Mouse (Mus musculus): ENCODE results near the gene Syna. TPM values are rescaled to one million over a fixed set of nuclear protein-coding genes. Genes with fewer than 3 reads are reported as not detected.

The Syna gene
- polyA plus RNA-seq, 1 experiment from 2014 or later, result 0.27 TPM

DNA sequence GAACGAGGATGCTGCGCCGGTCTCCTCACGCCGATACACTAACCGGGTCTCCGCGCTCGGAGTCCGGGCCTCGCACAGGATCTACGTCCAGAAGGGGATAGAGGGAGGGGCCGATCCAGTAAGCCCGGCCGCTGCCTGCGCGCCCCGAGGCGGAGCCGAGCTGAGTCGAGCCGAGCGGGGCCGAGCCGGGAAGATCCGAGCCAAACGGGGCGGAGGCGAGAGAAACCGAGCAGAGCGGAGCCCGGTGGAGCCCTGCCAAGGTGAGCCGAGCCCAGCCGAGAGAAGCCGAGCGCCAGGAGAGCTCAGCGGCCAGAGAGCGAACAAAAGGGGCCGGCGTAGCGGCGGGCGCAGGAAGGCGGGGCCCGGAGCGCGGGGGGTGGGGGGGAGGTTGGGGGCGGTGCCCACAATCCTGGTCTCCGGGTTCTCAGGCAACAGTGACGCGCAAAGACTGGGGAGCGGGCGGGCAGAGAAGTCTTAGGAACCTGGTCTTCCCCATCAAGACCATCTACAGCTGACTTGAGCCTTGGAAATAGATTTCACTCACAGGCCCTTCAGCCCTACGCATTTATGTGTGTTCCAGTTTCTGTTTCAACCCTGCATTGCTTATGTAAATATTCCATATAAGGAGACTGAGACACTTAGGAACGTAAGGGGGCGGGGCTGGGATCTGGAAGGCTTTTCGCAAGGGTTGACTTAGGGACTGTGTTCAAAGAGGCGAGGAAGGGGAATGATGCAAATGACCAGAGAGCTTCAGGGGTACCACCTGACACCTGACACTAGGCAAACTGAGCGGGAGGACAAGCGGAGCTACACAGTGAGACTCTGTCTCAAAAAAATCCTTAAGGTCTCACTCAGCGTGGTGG is 7.6 kb downstream of the Syna start, which contains the start of gene Clip2:
Gene Clip2 (minus strand): TSS at position 325 of the 863 bp plus-strand sequence.
- Histone ChIP-seq H3K36me3 (ENCODE audit: insufficient read depth, low read length) (no peaks in the 10 kb centered on the region), H3K4me1 (ENCODE audit: insufficient read depth, low read length) (peaks cover 45% of the 10 kb centered on the region), H3K27ac (ENCODE audit: low read length) (peak within 1 kb of the TSS; percentile 96), H3K9me3 (ENCODE audit: low read length) (no peaks in the 10 kb centered on the region), H3K9ac (replicated peaks; ENCODE audit: low read length) (peak within 1 kb of the TSS; percentile 93), H3K4me3 (ENCODE audit: low read length) (peak within 1 kb of the TSS; percentile 64), H3K4me2 (replicated peaks; ENCODE audit: low read depth, low read length) (peak within 1 kb of the TSS; percentile 75), H3K27me3 (ENCODE audit: insufficient read depth, low read length) (no peaks in the 10 kb centered on the region)
- WGBS, result 1% methylated on average over 58 of the region's 61 CpGs
- ATAC-seq (ENCODE audit: low FRiP score, low TSS enrichment), result peak; percentile 93

GRCm38 (mm10) chr5:134551233-134552109 is 8.5 kb downstream of the Syna start:
- Histone ChIP-seq H3K4me2 (replicated peaks; ENCODE audit: low read depth, low read length) (peak overlapping the region; percentile 75), H3K27ac (ENCODE audit: low read length) (peak overlapping the region; percentile 96), H3K4me1 (ENCODE audit: insufficient read depth, low read length) (peaks cover 45% of the 10 kb centered on the region), H3K27me3 (ENCODE audit: insufficient read depth, low read length) (no peaks in the 10 kb centered on the region), H3K36me3 (ENCODE audit: insufficient read depth, low read length) (no peaks in the 10 kb centered on the region), H3K9ac (replicated peaks; ENCODE audit: low read length) (peak overlapping the region; percentile 93), H3K4me3 (ENCODE audit: low read length) (peak overlapping the region; percentile 64), H3K9me3 (ENCODE audit: low read length) (no peaks in the 10 kb centered on the region)
- 2% methylated on average over 49 of the region's 52 CpGs for WGBS
- peak; percentile 3; the same call in 1 of the 2 replicates for ATAC-seq (ENCODE audit: low FRiP score, low TSS enrichment)

DNA sequence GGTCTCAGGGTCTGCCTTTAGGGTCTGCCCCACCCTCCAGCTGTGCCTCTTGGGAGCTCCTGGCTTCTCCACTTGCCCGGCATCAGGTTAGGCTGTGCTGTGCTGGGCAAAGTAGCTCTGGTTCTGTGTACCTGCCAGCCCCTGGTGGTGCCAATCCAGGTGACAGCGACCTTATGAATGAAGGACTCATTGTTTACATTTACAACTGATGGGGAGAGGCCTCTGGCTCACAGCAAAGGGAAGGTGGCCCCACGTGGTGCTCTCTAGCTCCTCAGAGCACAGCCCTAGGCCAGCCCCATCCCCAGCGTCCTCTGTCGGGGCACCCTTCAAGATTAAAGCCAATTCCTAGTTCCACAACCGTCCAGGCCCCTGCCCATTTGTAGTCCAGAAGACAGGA is 9.1 kb downstream of the Syna start:
- Histone ChIP-seq H3K27me3 (ENCODE audit: insufficient read depth, low read length) (no peaks in the 10 kb centered on the region), H3K27ac (ENCODE audit: low read length) (peak overlapping the region; percentile 96; the same call in 1 of the 2 replicates), H3K4me3 (ENCODE audit: low read length) (peak overlapping the region; percentile 64), H3K36me3 (ENCODE audit: insufficient read depth, low read length) (no peaks in the 10 kb centered on the region), H3K4me1 (ENCODE audit: insufficient read depth, low read length) (peaks cover 43% of the 10 kb centered on the region), H3K4me2 (replicated peaks; ENCODE audit: low read depth, low read length) (peak overlapping the region; percentile 75), H3K9me3 (ENCODE audit: low read length) (no peaks in the 10 kb centered on the region), H3K9ac (replicated peaks; ENCODE audit: low read length) (peak overlapping the region; percentile 93)
- WGBS, result 9% methylated on average over 6 of the region's 6 CpGs
- no peak for ATAC-seq (ENCODE audit: low FRiP score, low TSS enrichment)

DNA sequence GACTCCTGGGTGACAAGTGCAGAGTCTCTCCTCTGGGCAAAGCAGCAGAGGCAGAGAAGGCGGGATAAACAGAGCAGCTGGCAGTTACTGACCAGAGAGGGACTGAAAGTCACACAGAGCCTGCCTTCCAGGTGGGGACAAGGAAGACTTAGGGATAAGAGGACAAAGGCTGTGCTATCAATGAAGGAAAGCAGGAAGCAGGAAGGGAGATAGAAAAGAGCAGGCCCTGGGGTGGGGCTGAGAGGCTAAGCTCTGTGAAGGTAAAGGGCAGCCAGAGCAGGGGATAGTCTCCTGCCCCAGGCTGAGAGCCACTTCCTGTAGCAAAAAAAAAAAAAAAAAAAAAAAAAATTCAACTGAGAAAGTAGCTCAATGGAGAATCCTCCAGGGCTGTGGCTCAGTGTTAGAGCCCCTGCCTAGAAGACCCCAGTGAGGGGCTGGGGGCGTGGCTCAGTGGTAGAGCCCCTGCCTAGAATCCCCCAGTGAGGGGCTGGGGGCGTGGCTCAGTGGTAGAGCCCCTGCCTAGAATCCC is 10.3 kb downstream of the Syna start:
- ATAC-seq (ENCODE audit: low FRiP score, low TSS enrichment), result no peak
- no peak overlapping the region for H3K27ac ChIP-seq (ENCODE audit: low read length)

GRCm38 (mm10) chr5:134548306-134548705 is 11.7 kb downstream of the Syna start:
- no peak for ATAC-seq (ENCODE audit: low FRiP score, low TSS enrichment)
- WGBS, result 38% methylated on average over 5 of the region's 5 CpGs
- no peaks in the 10 kb centered on the region for H3K9me3 ChIP-seq (ENCODE audit: low read length)
- no peak overlapping the region for H3K4me3 ChIP-seq (ENCODE audit: low read length)
- no peaks in the 10 kb centered on the region for H3K27me3 ChIP-seq (ENCODE audit: insufficient read depth, low read length)
- H3K36me3 ChIP-seq (ENCODE audit: insufficient read depth, low read length), result no peaks in the 10 kb centered on the region
- no peak overlapping the region for H3K9ac ChIP-seq (replicated peaks; ENCODE audit: low read length)
- no peak overlapping the region for H3K27ac ChIP-seq (ENCODE audit: low read length)
- peaks cover 40% of the 10 kb centered on the region for H3K4me1 ChIP-seq (ENCODE audit: insufficient read depth, low read length)
- H3K4me2 ChIP-seq (replicated peaks; ENCODE audit: low read depth, low read length), result no peak overlapping the region

More for the DNA sequence above, 10.3 kb downstream of the Syna start:
- Histone ChIP-seq H3K36me3 (ENCODE audit: insufficient read depth, low read length) (no peaks in the 10 kb centered on the region), H3K27me3 (ENCODE audit: insufficient read depth, low read length) (no peaks in the 10 kb centered on the region), H3K9ac (replicated peaks; ENCODE audit: low read length) (no peak overlapping the region), H3K4me2 (replicated peaks; ENCODE audit: low read depth, low read length) (peak overlapping the region; percentile 75; the same call in 1 of the 2 replicates), H3K9me3 (ENCODE audit: low read length) (no peaks in the 10 kb centered on the region), H3K4me1 (ENCODE audit: insufficient read depth, low read length) (peaks cover 36% of the 10 kb centered on the region), H3K4me3 (ENCODE audit: low read length) (no peak overlapping the region)
- WGBS, result 96% methylated on average over 3 of the region's 3 CpGs

- 84% methylated on average over 7 of the region's 7 CpGs for WGBS
- Histone ChIP-seq H3K27ac (ENCODE audit: low read length) (no peak overlapping the region), H3K4me2 (replicated peaks; ENCODE audit: low read depth, low read length) (no peak overlapping the region), H3K4me1 (ENCODE audit: insufficient read depth, low read length) (peaks cover 37% of the 10 kb centered on the region), H3K36me3 (ENCODE audit: insufficient read depth, low read length) (no peaks in the 10 kb centered on the region), H3K9ac (replicated peaks; ENCODE audit: low read length) (no peak overlapping the region), H3K4me3 (ENCODE audit: low read length) (no peak overlapping the region), H3K9me3 (ENCODE audit: low read length) (no peaks in the 10 kb centered on the region), H3K27me3 (ENCODE audit: insufficient read depth, low read length) (no peaks in the 10 kb centered on the region)
- ATAC-seq (ENCODE audit: low FRiP score, low TSS enrichment), result no peak
Observed at GRCm38 (mm10) chr5:134546790-134547189, 13.2 kb downstream of the Syna start.

GRCm38 (mm10) chr5:134545242-134545629 is 14.7 kb downstream of the Syna start:
- H3K4me3 ChIP-seq (ENCODE audit: low read length), result no peak overlapping the region
- no peaks in the 10 kb centered on the region for H3K9me3 ChIP-seq (ENCODE audit: low read length)
- no peak overlapping the region for H3K4me2 ChIP-seq (replicated peaks; ENCODE audit: low read depth, low read length)
- no peak for ATAC-seq (ENCODE audit: low FRiP score, low TSS enrichment)
- 48% methylated on average over 3 of the region's 3 CpGs for WGBS
- H3K36me3 ChIP-seq (ENCODE audit: insufficient read depth, low read length), result no peaks in the 10 kb centered on the region
- no peak overlapping the region for H3K27ac ChIP-seq (ENCODE audit: low read length)
- H3K4me1 ChIP-seq (ENCODE audit: insufficient read depth, low read length), result peaks cover 41% of the 10 kb centered on the region
- H3K9ac ChIP-seq (replicated peaks; ENCODE audit: low read length), result no peak overlapping the region
- H3K27me3 ChIP-seq (ENCODE audit: insufficient read depth, low read length), result no peaks in the 10 kb centered on the region

GRCm38 (mm10) chr5:134544516-134545241 is 15.3 kb downstream of the Syna start:
- WGBS, result 52% methylated on average over 19 of the region's 19 CpGs
- Histone ChIP-seq H3K4me2 (replicated peaks; ENCODE audit: low read depth, low read length) (no peak overlapping the region), H3K36me3 (ENCODE audit: insufficient read depth, low read length) (no peaks in the 10 kb centered on the region), H3K9ac (replicated peaks; ENCODE audit: low read length) (no peak overlapping the region), H3K27ac (ENCODE audit: low read length) (no peak overlapping the region), H3K27me3 (ENCODE audit: insufficient read depth, low read length) (no peaks in the 10 kb centered on the region), H3K4me3 (ENCODE audit: low read length) (no peak overlapping the region), H3K9me3 (ENCODE audit: low read length) (no peaks in the 10 kb centered on the region), H3K4me1 (ENCODE audit: insufficient read depth, low read length) (peaks cover 41% of the 10 kb centered on the region)
- ATAC-seq (ENCODE audit: low FRiP score, low TSS enrichment), result no peak

DNA sequence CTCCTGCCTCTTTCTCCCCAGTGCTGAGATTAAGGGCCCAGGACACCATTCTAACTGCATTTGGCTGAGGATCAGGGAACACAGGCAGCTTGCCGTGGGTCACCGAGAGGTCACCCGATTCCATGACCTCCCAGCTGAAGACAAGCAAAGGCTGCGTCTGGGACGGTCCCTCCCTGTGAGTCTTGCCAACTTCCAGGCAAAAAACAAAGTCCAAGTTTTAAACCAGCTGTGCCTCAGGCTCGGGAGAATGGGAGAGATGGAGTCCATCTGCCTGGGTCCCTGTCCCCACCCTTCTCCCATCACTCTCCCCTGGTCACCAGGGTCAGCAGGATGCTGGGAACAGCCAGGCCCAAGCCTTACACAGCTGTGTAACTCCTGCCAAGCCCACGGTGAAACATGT is 18.3 kb downstream of the Syna start:
- Histone ChIP-seq H3K4me2 (replicated peaks; ENCODE audit: low read depth, low read length) (no peak overlapping the region), H3K4me1 (ENCODE audit: insufficient read depth, low read length) (peaks cover 39% of the 10 kb centered on the region), H3K27me3 (ENCODE audit: insufficient read depth, low read length) (no peaks in the 10 kb centered on the region), H3K27ac (ENCODE audit: low read length) (peak overlapping the region; percentile 8; the same call in 1 of the 2 replicates), H3K4me3 (ENCODE audit: low read length) (no peak overlapping the region), H3K36me3 (ENCODE audit: insufficient read depth, low read length) (peaks cover 6% of the 10 kb centered on the region; the same call in 1 of the 2 replicates), H3K9me3 (ENCODE audit: low read length) (no peaks in the 10 kb centered on the region), H3K9ac (replicated peaks; ENCODE audit: low read length) (no peak overlapping the region)
- peak; percentile 72 for ATAC-seq (ENCODE audit: low FRiP score, low TSS enrichment)
- 19% methylated on average over 7 of the region's 7 CpGs for WGBS
